Mouse (Mus musculus): ENCODE data around the gene Atp5e.

- TF ChIP-seq EP300 (IDR thresholded peaks at IDR 0.05; ENCODE audit: low read depth): no peak
- no peak for TF ChIP-seq CTCF (IDR thresholded peaks at IDR 0.05; ENCODE audit: low read depth)
Observed at GRCm38 (mm10) chr2:174438181-174438580, 25.7 kb downstream of the Atp5e start.
